8 mouse cellular contexts compared by ENCODE assay signal in the genomic region with DNA sequence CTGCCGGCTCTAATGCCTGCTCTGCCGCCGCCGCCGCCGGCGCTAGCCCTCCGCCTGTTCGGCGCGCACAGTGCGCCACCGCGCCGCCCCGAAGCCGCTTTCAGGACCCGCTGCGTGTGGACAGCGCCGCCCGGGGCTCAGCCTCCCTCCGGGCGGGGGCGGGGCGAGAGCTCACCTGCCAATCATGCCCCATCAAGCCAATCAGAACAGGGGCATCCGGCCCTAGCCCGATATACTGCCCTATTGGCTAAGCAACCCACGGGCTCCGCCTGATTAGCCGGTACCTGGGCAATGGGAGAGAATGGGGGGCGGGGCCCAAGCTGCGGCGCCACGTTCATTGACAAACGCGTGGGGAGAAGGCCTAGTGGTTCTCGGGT. TPM values are rescaled to one million over a fixed set of nuclear protein-coding genes. Genes with fewer than 3 reads are reported as not detected.
DNase-seq lines count a peak whose midpoint lies in the region; ATAC-seq lines count a peak whose summit lies in the region.

No protein-coding gene starts in this region.

- intact Hi-C loops in gastrocnemius, postnatal 14 days (cut with DNase I; ENCODE audit: low total_unique reads): no loop called here
- intact Hi-C loops in left cerebral cortex, postnatal 10 days (cut with DNase I): no loop called here

- DNase-seq in gastrocnemius, postnatal 14 days: peak; percentile 85
- peak; percentile 63 for DNase-seq in hindlimb bud, embryonic 11.5 days (ENCODE audit: extremely low spot score, low read depth, low spot score)
- peak; percentile 62 to 89 for DNase-seq in left cerebral cortex, postnatal 10 days (ENCODE audit: extremely low spot score in 1 of 2, low spot score in 2 of 2)
- DNase-seq in right cerebral cortex, adult 18-20 months: peak; percentile 47
- peak; percentile 59 to 82 for DNase-seq in urinary bladder, adult 18-20 months (ENCODE audit: low spot score in 2 of 2)

- peaks cover 20% of the 10 kb centered on the region for H3K4me1 ChIP-seq in megakaryocyte, embryonic 14.5 days

- H3K27me3 ChIP-seq in megakaryocyte, embryonic 14.5 days (replicated peaks): peaks cover 99% of the 10 kb centered on the region

- H3K4me3 ChIP-seq in megakaryocyte, embryonic 14.5 days (replicated peaks): peak overlapping the region; percentile 89

- peak; percentile 73 for ATAC-seq in activated CD4-positive, CD25-positive, alpha-beta regulatory T cell, adult 4 months
- ATAC-seq in common myeloid progenitor, adult 5-6 weeks (replicated peaks; ENCODE audit: low read depth, poor library complexity, severe bottlenecking): peak; percentile 97

- H3K9me3 ChIP-seq in megakaryocyte, embryonic 14.5 days: peaks cover 4% of the 10 kb centered on the region

- H3K36me3 ChIP-seq in megakaryocyte, embryonic 14.5 days (replicated peaks; ENCODE audit: low read length): no peaks in the 10 kb centered on the region

RNA-seq across cellular contexts. Expression of a gene that starts 5.9 kb away (rescaled TPM):
- 1 to 10 TPM in 1 of 2 experiments, not detected in 1; 2.2 TPM for polyA plus RNA-seq in activated CD4-positive, CD25-positive, alpha-beta regulatory T cell, adult 4 months (2017; shearing (Covaris generic))
- total RNA-seq in common myeloid progenitor, adult 5-6 weeks (2017): not detected in 2 replicates
- total RNA-seq in gastrocnemius, postnatal 14 days (2021): under 1 TPM; 0.10 to 0.22 TPM
- total RNA-seq in left cerebral cortex, postnatal 10 days (2021): under 1 TPM; 0.17 to 0.18 TPM
- polyA plus RNA-seq in megakaryocyte, embryonic 14.5 days (2012; ENCODE audit: insufficient read depth, low replicate concordance): 1.1 TPM in 1 of 2 replicates, not detected in the other

RNA-seq across cellular contexts. Expression of a gene that starts 51.3 kb away (rescaled TPM):
- polyA plus RNA-seq in activated CD4-positive, CD25-positive, alpha-beta regulatory T cell, adult 4 months (2017; shearing (Covaris generic)): 100 to 1,000 TPM in 1 of 2 experiments, 10 to 100 TPM in 1; 96.7 to 132 TPM
- 92.3 and 109 TPM in 2 replicates for total RNA-seq in common myeloid progenitor, adult 5-6 weeks (2017)
- total RNA-seq in gastrocnemius, postnatal 14 days (2021): 10 to 100 TPM; 13.1 to 13.4 TPM
- 10 to 100 TPM; 53.8 to 62.6 TPM for total RNA-seq in left cerebral cortex, postnatal 10 days (2021)
- polyA plus RNA-seq in megakaryocyte, embryonic 14.5 days (2012; ENCODE audit: insufficient read depth, low replicate concordance): 13.7 and 23.0 TPM in 2 replicates

Comparison
In these comparisons a context has a peak if more than half of its experiments do, and no peak if none do; other contexts are left out.
1. Peak in every context shown above with its lines: DNase-seq, ATAC-seq and H3K4me3 ChIP-seq.